Mouse (Mus musculus) liver, adult 2 months (tissue): ENCODE results near the gene Sephs1. TPM values are rescaled to one million over a fixed set of nuclear protein-coding genes. Genes with fewer than 3 reads are reported as not detected.
A peak's percentile ranks its signal among the peaks of the same experiment; 100 is the strongest.

Source experiments
- DNase-seq: peaks from one replicate; pipeline ENCODE4 v3.0.0-alpha.2; 2011; ENCODE audit warnings: low read depth, low spot score; ENCODE audit errors: extremely low read depth
- H3K27ac ChIP-seq: fragments of 200-500 bp; replicated peaks from 2 replicates; pipeline ENCODE4 v1.5.1; 2012; ENCODE audit warnings: low read depth, mild to moderate bottlenecking, control low read depth, inconsistent platforms, low read length; ENCODE audit not compliant: insufficient read depth
- H3K27me3 ChIP-seq: fragments of 200-500 bp; 2 replicates; pipeline ENCODE4 v1.6.1; 2012; ENCODE audit warnings: mild to moderate bottlenecking, moderate library complexity, low read length, inconsistent platforms; ENCODE audit not compliant: control insufficient read depth, insufficient read depth
- H3K36me3 ChIP-seq: fragments of 200-500 bp; 2 replicates; pipeline ENCODE4 v1.6.1; 2012; ENCODE audit warnings: low read length, inconsistent platforms; ENCODE audit not compliant: control insufficient read depth, insufficient read depth
- H3K4me1 ChIP-seq: fragments of 200-500 bp; 2 replicates; pipeline ENCODE4 v1.6.1; 2011; ENCODE audit warnings: low read length; ENCODE audit not compliant: control insufficient read depth, insufficient read depth
- H3K4me3 ChIP-seq: fragments of 200-500 bp; 2 replicates; pipeline ENCODE4 v1.5.1; 2011; ENCODE audit warnings: low read depth, mild to moderate bottlenecking, control low read depth, low read length, moderate library complexity; ENCODE audit not compliant: insufficient read depth
- H3K79me2 ChIP-seq: fragments of 200-500 bp; 2 replicates; pipeline ENCODE4 v1.6.1; 2012; ENCODE audit warnings: inconsistent platforms, mild to moderate bottlenecking, low read length, moderate library complexity; ENCODE audit not compliant: control insufficient read depth, insufficient read depth
- H3K9ac ChIP-seq: fragments of 200-500 bp; 2 replicates; pipeline ENCODE4 v1.6.1; 2012; ENCODE audit warnings: low read depth, mild to moderate bottlenecking, control low read depth, inconsistent platforms, low read length
- CTCF ChIP-seq: fragments of 200-500 bp; IDR thresholded peaks from 2 replicates; pipeline ENCODE4 v1.5.1; 2011; ENCODE audit warnings: low read depth, low read length, control low read depth
- POLR2A ChIP-seq: fragments of 200-500 bp; IDR thresholded peaks from 2 replicates; pipeline ENCODE4 v1.6.1; 2011; ENCODE audit warnings: low read length, control low read depth; ENCODE audit not compliant: insufficient read depth; ENCODE audit errors: extremely low read depth
- WGBS: fragments of 180-500 bp; shearing (Covaris S2); methylation state at CpG from one replicate; pipeline ENCODE4 v1.1.7; 2018; 5-methylcytosine and 5-hydroxymethylcytosine counted together
- polyA plus RNA-seq: library from polyadenylated mRNA; depleted of rRNA; stranded (reverse); fragments of >200 nt; gene quantifications from 2 replicates; pipeline ENCODE4 v1.2.3, GENCODE M21; 2012; rRNA removed
- total RNA-seq: library from RNA; depleted of rRNA; stranded (reverse); fragments of >200 nt; gene quantifications from 2 replicates; pipeline ENCODE4 v1.2.3, GENCODE M21; 2014; rRNA removed

The Sephs1 gene
- total RNA-seq (16.2 and 17.2 TPM in 2 replicates), polyA plus RNA-seq (12.6 and 13.8 TPM in 2 replicates)

- peak; percentile 54 for DNase-seq
- Histone ChIP-seq H3K27me3 (no peaks in the 10 kb centered on the region), H3K27ac (peak within 1 kb of the TSS; percentile 99), H3K4me3 (peak within 1 kb of the TSS; percentile 99), H3K36me3 (no peaks in the 10 kb centered on the region), H3K9ac (peak within 1 kb of the TSS; percentile 100), H3K4me1 (peaks cover 3% of the 10 kb centered on the region; the same call in 1 of the 2 replicates), H3K79me2 (no peaks in the 10 kb centered on the region; the same call in 1 of the 2 replicates)
- WGBS, result under 1% methylated on average over 96 of the region's 115 CpGs
- TF ChIP-seq POLR2A, result peak; percentile 6; the same call in 1 of the 2 replicates
- no peak for TF ChIP-seq CTCF
These were observed at the start of gene Sephs1 for GRCm38 (mm10) chr2:4881350-4882248. TSS of gene Sephs1 (plus strand) at chr2:4881564.

- no peaks in the 10 kb centered on the region for H3K36me3 ChIP-seq
- WGBS, result 54% methylated on average over 4 of the region's 4 CpGs
- H3K4me1 ChIP-seq, result no peaks in the 10 kb centered on the region
- no peaks in the 10 kb centered on the region for H3K27me3 ChIP-seq
- H3K79me2 ChIP-seq, result no peaks in the 10 kb centered on the region
- H3K4me3 ChIP-seq, result no peak overlapping the region
- no peak for TF ChIP-seq CTCF
- no peak for TF ChIP-seq POLR2A
- no peak overlapping the region for H3K27ac ChIP-seq
- no peak overlapping the region for H3K9ac ChIP-seq
- DNase-seq, result no peak
These were observed 49.2 kb upstream of the Sephs1 start for GRCm38 (mm10) chr2:4832166-4832565.

GRCm38 (mm10) chr2:4849449-4849848 is 31.9 kb upstream of the Sephs1 start:
- TF ChIP-seq POLR2A (no peak), CTCF (no peak)
- no peak overlapping the region for H3K27ac ChIP-seq
- WGBS, result 92% methylated on average over 2 of the region's 2 CpGs

GRCm38 (mm10) chr2:4857186-4857585 is 24.2 kb upstream of the Sephs1 start:
- no peaks in the 10 kb centered on the region for H3K4me1 ChIP-seq
- H3K27me3 ChIP-seq, result no peaks in the 10 kb centered on the region
- H3K9ac ChIP-seq, result no peak overlapping the region
- TF ChIP-seq POLR2A (no peak), CTCF (no peak)
- no peak overlapping the region for H3K4me3 ChIP-seq
- no peaks in the 10 kb centered on the region for H3K79me2 ChIP-seq
- DNase-seq, result no peak
- no peaks in the 10 kb centered on the region for H3K36me3 ChIP-seq
- H3K27ac ChIP-seq, result no peak overlapping the region
- 70% methylated on average over 5 of the region's 5 CpGs for WGBS

More at GRCm38 (mm10) chr2:4849449-4849848, 31.9 kb upstream of the Sephs1 start:
- no peaks in the 10 kb centered on the region for H3K4me1 ChIP-seq
- H3K36me3 ChIP-seq, result no peaks in the 10 kb centered on the region
- H3K4me3 ChIP-seq, result no peak overlapping the region
- no peak for DNase-seq
- H3K9ac ChIP-seq, result no peak overlapping the region
- H3K79me2 ChIP-seq, result no peaks in the 10 kb centered on the region
- no peaks in the 10 kb centered on the region for H3K27me3 ChIP-seq

GRCm38 (mm10) chr2:4858161-4858560 is 23.2 kb upstream of the Sephs1 start:
- no peak for DNase-seq
- no peak for TF ChIP-seq CTCF
- no peak for TF ChIP-seq POLR2A
- 86% methylated on average over 10 of the region's 10 CpGs for WGBS
- no peaks in the 10 kb centered on the region for H3K79me2 ChIP-seq
- H3K9ac ChIP-seq, result no peak overlapping the region
- H3K36me3 ChIP-seq, result no peaks in the 10 kb centered on the region
- H3K4me3 ChIP-seq, result no peak overlapping the region
- no peaks in the 10 kb centered on the region for H3K4me1 ChIP-seq
- no peak overlapping the region for H3K27ac ChIP-seq
- H3K27me3 ChIP-seq, result no peaks in the 10 kb centered on the region
